8 mouse cellular contexts compared by ENCODE assay signal in the genomic region with DNA sequence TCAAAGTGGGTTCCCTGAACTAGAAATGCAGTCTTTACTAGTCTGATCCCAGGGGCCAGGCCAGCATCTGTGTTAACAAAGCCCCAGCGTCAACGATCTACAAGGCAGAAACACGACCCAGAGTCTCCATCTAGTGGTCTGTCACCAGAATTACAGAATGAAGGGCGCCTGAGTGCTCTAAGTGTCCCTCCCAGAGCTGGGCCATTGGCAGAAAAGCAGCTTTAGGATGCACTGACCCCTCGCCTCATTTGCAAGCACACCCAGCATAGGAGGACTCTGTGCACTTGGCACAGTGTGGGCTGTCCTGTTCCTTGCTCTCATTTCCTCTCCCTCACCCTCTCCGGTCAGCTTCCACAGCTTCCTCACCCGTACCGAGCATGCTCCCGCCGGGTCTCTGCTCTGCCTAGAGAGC. TPM values are rescaled to one million over a fixed set of nuclear protein-coding genes. Genes with fewer than 3 reads are reported as not detected.
DNase-seq lines count a peak whose midpoint lies in the region; ATAC-seq and TF ChIP-seq lines count a peak whose summit lies in the region.

No protein-coding gene starts in this region.

- no peaks in the 10 kb centered on the region for H3K27me3 ChIP-seq in heart, embryonic 11.5 days (ENCODE audit: control insufficient read depth, insufficient read depth, low read length)
- no peaks in the 10 kb centered on the region for H3K27me3 ChIP-seq in kidney, embryonic 15.5 days
- H3K27me3 ChIP-seq in limb, embryonic 14.5 days (ENCODE audit: control insufficient read depth, insufficient read depth, low read length), result no peaks in the 10 kb centered on the region

- no peak overlapping the region for H3K4me3 ChIP-seq in embryonic fibroblast, embryonic 13.5 days (ENCODE audit: insufficient read depth, low read length)
- H3K4me3 ChIP-seq in heart, embryonic 11.5 days (ENCODE audit: low read depth, low read length), result no peak overlapping the region
- H3K4me3 ChIP-seq in kidney, embryonic 15.5 days (replicated peaks), result no peak overlapping the region
- H3K4me3 ChIP-seq in limb, embryonic 14.5 days (replicated peaks; ENCODE audit: low read length), result no peak overlapping the region

- TF ChIP-seq POLR2A in embryonic fibroblast, embryonic 13.5 days (IDR thresholded peaks at IDR 0.05; ENCODE audit: low read depth, low read length), result no peak
- no peak for TF ChIP-seq POLR2A in limb, embryonic 14.5 days (IDR thresholded peaks at IDR 0.05; ENCODE audit: borderline replicate concordance, extremely low read depth, insufficient read depth, insufficient read length)

- H3K9ac ChIP-seq in heart, embryonic 11.5 days (ENCODE audit: low read depth, low read length), result no peak overlapping the region
- no peak overlapping the region for H3K9ac ChIP-seq in kidney, embryonic 15.5 days
- no peak overlapping the region for H3K9ac ChIP-seq in limb, embryonic 14.5 days (ENCODE audit: low read depth, low read length, severe bottlenecking)

- peak; percentile 91 for DNase-seq in brain, adult 2 months (ENCODE audit: low read depth, low spot score)
- peak; percentile 92 for DNase-seq in limb, embryonic 14.5 days (ENCODE audit: low spot score)
- DNase-seq in spleen, postnatal 4 days (ENCODE audit: low spot score in 2 of 2), result peak; percentile 37 to 70

- no peaks in the 10 kb centered on the region for H3K36me3 ChIP-seq in heart, embryonic 11.5 days (ENCODE audit: control insufficient read depth, insufficient read depth, low read length)
- H3K36me3 ChIP-seq in kidney, embryonic 15.5 days, result no peaks in the 10 kb centered on the region
- H3K36me3 ChIP-seq in limb, embryonic 14.5 days (ENCODE audit: control insufficient read depth, insufficient read depth, low read length), result no peaks in the 10 kb centered on the region

- peak; percentile 67 for ATAC-seq in CD4-positive, CD25-positive, alpha-beta regulatory T cell, adult 4 months
- peak; percentile 35 for ATAC-seq in heart, embryonic 11.5 days (replicated peaks; ENCODE audit: insufficient number of reproducible peaks, low FRiP score, low TSS enrichment)
- peak; percentile 78 for ATAC-seq in kidney, embryonic 15.5 days (replicated peaks; ENCODE audit: low FRiP score)
- peak; percentile 73; the same call in 1 of the 2 replicates for ATAC-seq in limb, embryonic 14.5 days (ENCODE audit: low FRiP score, low read depth)
- ATAC-seq in monocyte, adult 5-6 weeks (replicated peaks; ENCODE audit: insufficient number of reproducible peaks, low FRiP score, low TSS enrichment, poor library complexity, severe bottlenecking), result peak; percentile 86

- no peaks in the 10 kb centered on the region for H3K9me3 ChIP-seq in heart, embryonic 11.5 days (replicated peaks; ENCODE audit: control insufficient read depth, low read length)
- no peaks in the 10 kb centered on the region for H3K9me3 ChIP-seq in kidney, embryonic 15.5 days (replicated peaks)
- H3K9me3 ChIP-seq in limb, embryonic 14.5 days (ENCODE audit: control insufficient read depth, low read length), result no peaks in the 10 kb centered on the region

- H3K4me2 ChIP-seq in heart, embryonic 11.5 days, result no peak overlapping the region
- H3K4me2 ChIP-seq in kidney, embryonic 15.5 days, result no peak overlapping the region
- no peak overlapping the region for H3K4me2 ChIP-seq in limb, embryonic 14.5 days (replicated peaks; ENCODE audit: low read depth, low read length, severe bottlenecking)

- H3K4me1 ChIP-seq in embryonic fibroblast, embryonic 13.5 days (ENCODE audit: control insufficient read depth, insufficient read depth, low read length), result no peaks in the 10 kb centered on the region
- no peaks in the 10 kb centered on the region for H3K4me1 ChIP-seq in heart, embryonic 11.5 days (ENCODE audit: control insufficient read depth, insufficient read depth, low read length)
- H3K4me1 ChIP-seq in kidney, embryonic 15.5 days, result 0 out of 2 replicates have a peak, but pooled peaks cover 4% of the 10 kb centered on the region
- H3K4me1 ChIP-seq in limb, embryonic 14.5 days (ENCODE audit: control insufficient read depth, insufficient read depth, low read length), result 0 out of 2 replicates have a peak, but pooled peaks cover 2% of the 10 kb centered on the region

- TF ChIP-seq CTCF in embryonic fibroblast, embryonic 13.5 days (IDR thresholded peaks at IDR 0.05; ENCODE audit: borderline replicate concordance, insufficient read depth, low read length), result 0 out of 2 replicates have a peak, but pooled peaks have one; percentile 25

- 44% methylated on average over 10 of the region's 10 CpGs for WGBS in heart, embryonic 11.5 days (ENCODE audit: insufficient replicate concordance)
- WGBS in kidney, embryonic 15.5 days, result 44% methylated on average over 10 of the region's 10 CpGs
- WGBS in limb, embryonic 14.5 days, result 40% methylated on average over 10 of the region's 10 CpGs

- H3K27ac ChIP-seq in embryonic fibroblast, embryonic 13.5 days (ENCODE audit: insufficient read depth, low read length), result no peak overlapping the region
- H3K27ac ChIP-seq in heart, embryonic 11.5 days (ENCODE audit: low read depth, low read length), result no peak overlapping the region
- H3K27ac ChIP-seq in kidney, embryonic 15.5 days, result no peak overlapping the region
- no peak overlapping the region for H3K27ac ChIP-seq in limb, embryonic 14.5 days (replicated peaks; ENCODE audit: low read depth, low read length)

RNA-seq across cellular contexts. Expression of gene Csnk2a1, which starts 29.3 kb away (rescaled TPM):
- polyA plus RNA-seq in CD4-positive, CD25-positive, alpha-beta regulatory T cell, adult 4 months (2017; shearing (Covaris generic)), result 100 to 1,000 TPM in 1 of 2 experiments, 10 to 100 TPM in 1; 65.7 to 107 TPM
- 126 and 134 TPM in 2 replicates for polyA plus RNA-seq in embryonic fibroblast, embryonic 13.5 days (2011; ENCODE audit: insufficient read length, low read depth, missing spikeins)
- 38.7 and 90.5 TPM in 2 replicates for polyA plus RNA-seq in heart, embryonic 11.5 days (2014; fragmentation: Nextera tagmentation; extraction: Ambion mirVana)
- 93.4 and 101 TPM in 2 replicates for polyA plus RNA-seq in kidney, embryonic 15.5 days (2015; fragmentation: Nextera tagmentation; extraction: Ambion mirVana)
- polyA plus RNA-seq in limb, embryonic 14.5 days (2012; rRNA removed), result 69.6 and 71.6 TPM in 2 replicates
- polyA plus RNA-seq in limb, embryonic 14.5 days (2014; fragmentation: Nextera tagmentation; extraction: Ambion mirVana), result 92.2 and 95.8 TPM in 2 replicates
- total RNA-seq in monocyte, adult 5-6 weeks (2017), result 104 to 134 TPM (median 114 TPM) in 3 replicates

RNA-seq across cellular contexts. Expression of gene Tcf15, which starts 53.9 kb away (rescaled TPM):
- polyA plus RNA-seq in CD4-positive, CD25-positive, alpha-beta regulatory T cell, adult 4 months (2017; shearing (Covaris generic)), result not detected
- polyA plus RNA-seq in embryonic fibroblast, embryonic 13.5 days (2011; ENCODE audit: insufficient read length, low read depth, missing spikeins), result not detected in 2 replicates
- 3.2 and 3.3 TPM in 2 replicates for polyA plus RNA-seq in heart, embryonic 11.5 days (2014; fragmentation: Nextera tagmentation; extraction: Ambion mirVana)
- polyA plus RNA-seq in kidney, embryonic 15.5 days (2015; fragmentation: Nextera tagmentation; extraction: Ambion mirVana), result 13.5 TPM in 2 replicates
- polyA plus RNA-seq in limb, embryonic 14.5 days (2012; rRNA removed), result 9.4 and 12.2 TPM in 2 replicates
- 11.0 and 11.8 TPM in 2 replicates for polyA plus RNA-seq in limb, embryonic 14.5 days (2014; fragmentation: Nextera tagmentation; extraction: Ambion mirVana)
- total RNA-seq in monocyte, adult 5-6 weeks (2017), result not detected in 3 replicates

Comparison
In these comparisons a context has a peak if more than half of its experiments do, and no peak if none do; other contexts are left out.
1. ATAC-seq: peak in every context shown above with its lines; median percentile 86 in monocyte, adult 5-6 weeks; 78 in kidney, embryonic 15.5 days; 73 in limb, embryonic 14.5 days; 67 in CD4-positive, CD25-positive, alpha-beta regulatory T cell, adult 4 months; 35 in heart, embryonic 11.5 days.